Mouse (Mus musculus): ENCODE measurements around the gene E330021D16Rik. TPM values are rescaled to one million over a fixed set of nuclear protein-coding genes. Genes with fewer than 3 reads are reported as not detected.

E330021D16Rik gene
- polyA plus RNA-seq, 1 experiment from 2014 or later, result 0.15 TPM

DNA sequence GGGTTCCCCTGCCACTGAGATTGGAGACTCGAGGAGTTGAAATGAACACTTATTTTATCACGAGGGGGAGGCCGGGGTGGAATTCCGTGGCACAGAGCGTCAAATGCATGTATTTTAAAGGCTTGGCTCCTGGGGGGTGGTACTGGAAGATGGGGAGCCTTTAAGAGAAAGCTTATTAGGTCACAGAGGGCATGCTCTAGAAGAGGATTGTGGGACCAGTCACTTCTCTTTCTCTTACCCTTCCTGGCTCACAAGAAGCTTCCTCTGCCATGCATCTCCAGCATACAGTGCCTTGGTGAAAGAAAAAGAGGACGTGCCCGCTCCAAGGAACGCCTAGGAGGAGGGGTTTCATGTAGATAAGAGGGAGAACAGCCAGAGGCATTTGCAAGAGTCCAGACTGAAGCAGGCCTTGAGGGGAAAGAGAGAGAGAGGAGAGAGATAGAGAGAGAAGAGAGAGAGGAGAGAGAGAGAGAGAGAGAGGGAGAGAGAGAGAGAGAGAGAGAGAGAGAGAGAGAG, 3.0 kb upstream of the E330021D16Rik start:
- 68% methylated on average over 8 of the region's 8 CpGs for WGBS
- H3K4me1 ChIP-seq, result no peaks in the 10 kb centered on the region
- no peak overlapping the region for H3K27ac ChIP-seq (replicated peaks)
- no peaks in the 10 kb centered on the region for H3K36me3 ChIP-seq (replicated peaks)
- DNase-seq (ENCODE audit: low spot score), result no peak
- H3K9me3 ChIP-seq, result no peaks in the 10 kb centered on the region
- H3K4me3 ChIP-seq, result no peak overlapping the region
- H3K27me3 ChIP-seq (replicated peaks; ENCODE audit: low read depth, poor library complexity, severe bottlenecking), result no peaks in the 10 kb centered on the region

DNA sequence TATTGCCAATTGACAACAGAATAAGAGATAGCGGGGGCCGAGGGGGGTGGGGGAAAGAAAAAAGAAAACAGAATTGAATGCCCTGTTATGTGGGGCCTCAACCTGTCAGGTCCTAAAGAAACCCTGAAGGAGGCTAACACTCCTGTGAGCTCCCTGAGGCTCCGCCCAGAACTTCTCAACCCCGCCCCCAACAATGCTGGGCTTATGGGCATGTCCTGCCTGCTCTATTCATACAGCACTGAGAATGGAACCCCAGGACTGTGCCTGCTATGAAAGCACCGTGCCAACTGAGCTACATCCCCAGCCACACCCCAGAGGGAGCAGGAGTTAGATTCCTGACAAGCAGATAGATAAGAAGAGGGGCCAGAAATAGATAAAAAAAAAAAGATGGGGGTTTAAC, 2.5 kb upstream of the E330021D16Rik start:
- no peaks in the 10 kb centered on the region for H3K9me3 ChIP-seq
- DNase-seq (ENCODE audit: low spot score), result no peak
- H3K27me3 ChIP-seq (replicated peaks; ENCODE audit: low read depth, poor library complexity, severe bottlenecking), result no peaks in the 10 kb centered on the region
- H3K36me3 ChIP-seq (replicated peaks), result no peaks in the 10 kb centered on the region
- H3K4me1 ChIP-seq, result no peaks in the 10 kb centered on the region
- 69% methylated on average over 5 of the region's 5 CpGs for WGBS
- no peak overlapping the region for H3K4me3 ChIP-seq
- no peak overlapping the region for H3K27ac ChIP-seq (replicated peaks)

DNA sequence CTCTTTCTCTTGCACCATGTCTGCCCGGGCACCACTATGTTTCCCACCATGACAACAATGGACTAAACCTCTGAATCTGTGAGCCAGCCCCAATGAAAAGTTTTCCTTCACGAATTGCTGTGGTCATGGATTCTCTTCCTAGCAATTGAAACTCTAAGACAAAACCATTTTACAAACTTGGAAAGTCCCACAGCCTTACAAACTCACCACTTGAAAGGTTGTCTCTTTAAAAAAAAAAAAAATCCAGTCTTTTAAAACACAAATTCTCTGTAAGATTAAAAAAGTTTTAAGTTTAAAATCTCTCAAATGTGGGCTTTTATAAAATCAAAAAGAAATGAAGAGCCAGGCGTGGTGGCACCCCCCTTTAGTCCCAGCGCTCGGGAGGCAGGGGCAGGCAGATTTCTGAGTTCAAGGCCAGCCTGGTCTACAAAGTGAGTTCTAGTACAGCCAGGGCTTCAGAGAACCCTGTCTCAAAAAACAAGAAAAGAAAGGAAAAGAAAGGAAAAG, 1.5 kb downstream of the E330021D16Rik start:
- Histone ChIP-seq H3K9me3 (no peaks in the 10 kb centered on the region), H3K36me3 (replicated peaks) (no peaks in the 10 kb centered on the region), H3K27ac (replicated peaks) (no peak overlapping the region), H3K4me3 (no peak overlapping the region), H3K4me1 (no peaks in the 10 kb centered on the region), H3K27me3 (replicated peaks; ENCODE audit: low read depth, poor library complexity, severe bottlenecking) (no peaks in the 10 kb centered on the region)
- 85% methylated on average over 5 of the region's 5 CpGs for WGBS
- DNase-seq (ENCODE audit: low spot score), result no peak

- Histone ChIP-seq H3K9me3 (no peaks in the 10 kb centered on the region), H3K27ac (replicated peaks) (no peak overlapping the region), H3K4me3 (no peak overlapping the region), H3K36me3 (replicated peaks) (no peaks in the 10 kb centered on the region), H3K4me1 (no peaks in the 10 kb centered on the region), H3K27me3 (replicated peaks; ENCODE audit: low read depth, poor library complexity, severe bottlenecking) (no peaks in the 10 kb centered on the region)
- DNase-seq (ENCODE audit: low spot score), result no peak
- WGBS, result 76% methylated on average over 2 of the region's 2 CpGs
Observed at GRCm38 (mm10) chr6:136407608-136408192, 7.7 kb downstream of the E330021D16Rik start.

- Histone ChIP-seq H3K27me3 (replicated peaks; ENCODE audit: low read depth, poor library complexity, severe bottlenecking) (no peaks in the 10 kb centered on the region), H3K4me1 (no peaks in the 10 kb centered on the region), H3K4me3 (no peak overlapping the region), H3K27ac (replicated peaks) (no peak overlapping the region), H3K9me3 (peaks cover 5% of the 10 kb centered on the region; the same call in 1 of the 2 replicates), H3K36me3 (replicated peaks) (no peaks in the 10 kb centered on the region)
- DNase-seq (ENCODE audit: low spot score), result no peak
- WGBS, result 92% methylated on average over 9 of the region's 9 CpGs
Observed at GRCm38 (mm10) chr6:136396860-136397259, 18.5 kb downstream of the E330021D16Rik start.

DNA sequence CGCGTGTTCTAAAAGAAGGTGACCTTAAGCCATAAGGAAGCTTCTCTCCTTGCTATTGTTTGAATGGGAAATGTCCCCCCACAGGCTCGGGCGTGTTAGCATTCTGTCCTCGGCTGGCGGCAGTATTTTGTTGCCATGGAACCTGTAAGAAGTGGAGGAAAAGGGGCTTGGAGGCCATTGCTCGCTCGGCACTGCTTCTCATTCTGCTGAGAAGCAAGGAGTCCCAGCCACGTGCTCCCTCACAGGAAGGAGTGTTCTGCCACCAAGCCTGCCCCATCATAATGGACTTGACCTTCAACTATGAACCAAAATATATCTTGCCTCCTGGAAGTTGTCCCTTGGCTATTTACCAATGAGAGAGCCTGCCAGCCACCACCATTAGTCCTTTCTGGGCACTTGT, 25.1 kb downstream of the E330021D16Rik start:
- no peaks in the 10 kb centered on the region for H3K27me3 ChIP-seq (replicated peaks; ENCODE audit: low read depth, poor library complexity, severe bottlenecking)
- H3K27ac ChIP-seq (replicated peaks), result no peak overlapping the region
- WGBS, result 67% methylated on average over 9 of the region's 9 CpGs
- peaks cover 3% of the 10 kb centered on the region; the same call in 1 of the 2 replicates for H3K9me3 ChIP-seq
- H3K4me3 ChIP-seq, result no peak overlapping the region
- H3K4me1 ChIP-seq, result no peaks in the 10 kb centered on the region
- DNase-seq (ENCODE audit: low spot score), result no peak
- H3K36me3 ChIP-seq (replicated peaks), result no peaks in the 10 kb centered on the region

DNA sequence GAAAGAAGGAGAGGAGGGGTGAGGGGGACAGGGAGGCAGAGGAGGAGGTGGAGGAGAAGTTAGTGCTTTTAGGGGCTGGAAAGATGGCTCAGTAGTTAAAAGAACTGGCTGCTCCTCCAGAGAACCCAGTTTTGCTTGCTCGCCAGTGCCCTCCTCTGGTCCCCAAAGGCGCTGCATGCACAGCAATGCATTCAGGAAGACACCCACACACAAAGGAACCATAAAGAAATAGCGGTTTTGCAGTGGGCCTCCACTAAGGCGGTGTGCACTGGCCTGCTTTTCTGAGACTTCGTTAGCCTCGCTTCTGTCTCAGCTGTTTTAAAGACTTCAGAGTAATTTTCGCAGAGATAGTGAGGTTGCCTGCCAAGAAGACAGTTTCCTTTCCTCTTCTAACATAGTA, 30.1 kb downstream of the E330021D16Rik start:
- Histone ChIP-seq H3K4me3 (no peak overlapping the region), H3K36me3 (replicated peaks) (no peaks in the 10 kb centered on the region), H3K9me3 (no peaks in the 10 kb centered on the region), H3K4me1 (0 out of 2 replicates have a peak, but pooled peaks cover 2% of the 10 kb centered on the region), H3K27me3 (replicated peaks; ENCODE audit: low read depth, poor library complexity, severe bottlenecking) (no peaks in the 10 kb centered on the region), H3K27ac (replicated peaks) (no peak overlapping the region)
- DNase-seq (ENCODE audit: low spot score), result peak; percentile 26
- 70% methylated on average over 7 of the region's 7 CpGs for WGBS

DNA sequence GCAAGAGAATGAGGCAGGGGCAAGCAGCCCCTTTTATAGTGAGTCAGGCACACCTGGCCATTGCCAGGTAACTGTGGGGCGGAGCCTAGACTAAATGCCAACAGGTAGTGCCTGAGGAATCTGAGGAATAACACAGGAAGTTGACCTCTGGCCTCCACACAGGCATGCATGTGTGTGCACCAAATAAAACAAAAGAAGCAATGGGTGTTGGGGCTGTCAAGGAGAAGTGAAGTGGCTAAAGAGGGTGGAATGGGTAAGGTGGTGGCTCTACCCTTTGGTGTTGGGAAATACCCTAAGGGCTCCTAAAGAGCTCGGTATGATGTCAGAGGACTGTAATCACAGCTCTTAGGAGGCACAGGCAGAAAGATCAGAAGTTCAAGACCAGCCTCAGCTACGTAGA, 32.2 kb downstream of the E330021D16Rik start:
- Histone ChIP-seq H3K9me3 (no peaks in the 10 kb centered on the region), H3K4me3 (no peak overlapping the region), H3K27me3 (replicated peaks; ENCODE audit: low read depth, poor library complexity, severe bottlenecking) (no peaks in the 10 kb centered on the region), H3K36me3 (replicated peaks) (no peaks in the 10 kb centered on the region), H3K27ac (replicated peaks) (no peak overlapping the region), H3K4me1 (0 out of 2 replicates have a peak, but pooled peaks cover 2% of the 10 kb centered on the region)
- no peak for DNase-seq (ENCODE audit: low spot score)
- 80% methylated on average over 3 of the region's 3 CpGs for WGBS

DNA sequence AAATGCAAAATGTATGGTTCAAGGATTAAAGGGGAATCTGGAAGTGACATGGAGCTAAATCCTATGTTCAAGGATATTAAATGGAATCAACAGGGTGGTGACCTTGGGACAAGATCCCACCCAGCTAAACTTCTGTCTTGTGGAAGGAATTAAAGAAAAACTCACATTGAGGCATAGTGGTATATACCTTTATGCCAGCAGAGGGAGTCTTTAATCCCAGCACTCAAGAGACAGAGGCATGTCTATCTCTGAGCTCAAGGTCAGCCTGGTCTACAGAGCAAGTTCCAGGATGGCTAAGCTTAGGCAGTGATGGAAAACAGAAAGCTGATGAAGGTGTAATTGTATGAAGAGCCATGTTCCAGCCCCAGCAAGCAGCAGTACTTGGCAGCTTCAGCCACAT, 39.3 kb downstream of the E330021D16Rik start:
- H3K4me1 ChIP-seq, result no peaks in the 10 kb centered on the region
- no peaks in the 10 kb centered on the region for H3K36me3 ChIP-seq (replicated peaks)
- DNase-seq (ENCODE audit: low spot score), result no peak
- no peaks in the 10 kb centered on the region for H3K27me3 ChIP-seq (replicated peaks; ENCODE audit: low read depth, poor library complexity, severe bottlenecking)
- no peaks in the 10 kb centered on the region for H3K9me3 ChIP-seq
- no peak overlapping the region for H3K27ac ChIP-seq (replicated peaks)
- no peak overlapping the region for H3K4me3 ChIP-seq

- H3K4me1 ChIP-seq, result no peaks in the 10 kb centered on the region
- H3K27ac ChIP-seq (replicated peaks), result no peak overlapping the region
- H3K4me3 ChIP-seq, result no peak overlapping the region
- WGBS, result 80% methylated on average over 12 of the region's 12 CpGs
- no peaks in the 10 kb centered on the region for H3K27me3 ChIP-seq (replicated peaks; ENCODE audit: low read depth, poor library complexity, severe bottlenecking)
- no peaks in the 10 kb centered on the region for H3K9me3 ChIP-seq
- no peaks in the 10 kb centered on the region for H3K36me3 ChIP-seq (replicated peaks)
- no peak for DNase-seq (ENCODE audit: low spot score)
Observed at GRCm38 (mm10) chr6:136364430-136365098, 50.8 kb downstream of the E330021D16Rik start.

- H3K4me3 ChIP-seq, result no peak overlapping the region
- no peak overlapping the region for H3K27ac ChIP-seq (replicated peaks)
- no peak for DNase-seq (ENCODE audit: low spot score)
- no peaks in the 10 kb centered on the region for H3K4me1 ChIP-seq
- no peaks in the 10 kb centered on the region for H3K9me3 ChIP-seq
- no peaks in the 10 kb centered on the region for H3K36me3 ChIP-seq (replicated peaks)
- WGBS, result 86% methylated on average over 4 of the region's 4 CpGs
- no peaks in the 10 kb centered on the region for H3K27me3 ChIP-seq (replicated peaks; ENCODE audit: low read depth, poor library complexity, severe bottlenecking)
Observed at GRCm38 (mm10) chr6:136364008-136364407, 51.4 kb downstream of the E330021D16Rik start.

DNA sequence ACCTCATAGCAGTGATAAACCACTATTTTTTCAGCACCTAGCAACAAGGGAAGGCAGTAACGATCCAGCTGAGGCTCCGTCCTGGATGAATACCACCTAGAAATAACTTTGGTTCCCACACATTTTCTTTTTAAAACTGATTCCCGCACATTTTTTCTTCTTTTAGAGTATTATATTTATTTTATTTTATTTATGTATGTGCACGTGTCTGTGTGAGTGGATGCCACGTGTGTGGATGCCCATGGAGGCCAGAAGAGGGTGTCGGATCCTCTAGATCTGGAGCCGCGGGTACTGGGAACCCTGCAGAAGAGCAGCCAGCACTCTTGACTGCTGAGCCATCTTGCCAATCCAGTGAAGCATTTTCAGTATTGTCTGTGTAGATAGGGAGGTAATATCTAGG, 52.1 kb downstream of the E330021D16Rik start:
- no peaks in the 10 kb centered on the region for H3K4me1 ChIP-seq
- no peak for DNase-seq (ENCODE audit: low spot score)
- no peaks in the 10 kb centered on the region for H3K36me3 ChIP-seq (replicated peaks)
- H3K9me3 ChIP-seq, result no peaks in the 10 kb centered on the region
- 89% methylated on average over 8 of the region's 8 CpGs for WGBS
- H3K27me3 ChIP-seq (replicated peaks; ENCODE audit: low read depth, poor library complexity, severe bottlenecking), result no peaks in the 10 kb centered on the region
- H3K4me3 ChIP-seq, result no peak overlapping the region
- no peak overlapping the region for H3K27ac ChIP-seq (replicated peaks)

GRCm38 (mm10) chr6:136358471-136358870, 56.9 kb downstream of the E330021D16Rik start:
- H3K9me3 ChIP-seq, result no peaks in the 10 kb centered on the region
- H3K27ac ChIP-seq (replicated peaks), result no peak overlapping the region
- 85% methylated on average over 5 of the region's 5 CpGs for WGBS
- no peak overlapping the region for H3K4me3 ChIP-seq
- no peaks in the 10 kb centered on the region for H3K4me1 ChIP-seq
- no peaks in the 10 kb centered on the region for H3K27me3 ChIP-seq (replicated peaks; ENCODE audit: low read depth, poor library complexity, severe bottlenecking)
- no peak for DNase-seq (ENCODE audit: low spot score)
- no peaks in the 10 kb centered on the region for H3K36me3 ChIP-seq (replicated peaks)
